Mouse (Mus musculus) liver, embryonic 11.5 days (tissue): Measurements from ENCODE around the gene Dhh. TPM values are rescaled to one million over a fixed set of nuclear protein-coding genes. Genes with fewer than 3 reads are reported as not detected.
A peak's percentile ranks its signal among the peaks of the same experiment; 100 is the strongest.
"Not testable (repeated sequence)": the region's sequence is repeated elsewhere in the genome, so short reads cannot be mapped to it uniquely, and the experiment has no call there.

Source experiments
- ATAC-seq: fragments of 200-750 bp; cut with Nextera tagmentation; replicated peaks from 2 replicates; pipeline ENCODE4 v1.8.0; 2017; ENCODE audit warnings: moderate number of reproducible peaks, mild to moderate bottlenecking, moderate TSS enrichment, moderate library complexity; ENCODE audit not compliant: low FRiP score
- DNase-seq: peaks from one replicate; pipeline ENCODE4 v3.0.0-alpha.2; 2017; ENCODE audit warnings: low spot score
- H3K27ac ChIP-seq: fragments of 300-500 bp; sonication (generic); 2 replicates; pipeline ENCODE4 v1.5.1; 2014; ENCODE audit warnings: mild to moderate bottlenecking, low read depth, low read length, control low read depth
- H3K27me3 ChIP-seq: fragments of 300-500 bp; sonication (generic); replicated peaks from 2 replicates; pipeline ENCODE4 v1.6.1; 2014; ENCODE audit warnings: low read length, mixed read lengths; ENCODE audit not compliant: control insufficient read depth, insufficient read depth
- H3K36me3 ChIP-seq: fragments of 300-500 bp; sonication (generic); 2 replicates; pipeline ENCODE4 v1.6.1; 2014; ENCODE audit warnings: mild to moderate bottlenecking, low read length, moderate library complexity, mixed read lengths; ENCODE audit not compliant: control insufficient read depth, insufficient read depth
- H3K4me1 ChIP-seq: fragments of 300-500 bp; sonication (generic); replicated peaks from 2 replicates; pipeline ENCODE4 v1.6.1; 2014; ENCODE audit warnings: low read length, mixed read lengths; ENCODE audit not compliant: control insufficient read depth, insufficient read depth
- H3K4me2 ChIP-seq: fragments of 300-500 bp; sonication (generic); 2 replicates; pipeline ENCODE4 v1.6.1; 2014; ENCODE audit warnings: mild to moderate bottlenecking, control low read depth, moderate library complexity
- H3K4me3 ChIP-seq: fragments of 300-500 bp; sonication (generic); 2 replicates; pipeline ENCODE4 v1.5.1; 2014; ENCODE audit warnings: low read depth, low read length, control low read depth
- H3K9ac ChIP-seq: fragments of 300-500 bp; sonication (generic); 2 replicates; pipeline ENCODE4 v1.6.1; 2014; ENCODE audit warnings: low read depth, low read length, control low read depth
- H3K9me3 ChIP-seq: fragments of 300-500 bp; sonication (generic); 2 replicates; pipeline ENCODE4 v1.6.1; 2016; ENCODE audit warnings: low read length, inconsistent platforms, mixed read lengths; ENCODE audit not compliant: control insufficient read depth
- WGBS: fragments of 180-500 bp; shearing (Covaris S2); extraction: QIAGEN DNeasy Blood & Tissue Kit; methylation state at CpG from one replicate; pipeline ENCODE4 v1.1.7; 2014; 5-methylcytosine and 5-hydroxymethylcytosine counted together
- polyA plus RNA-seq: library from polyadenylated mRNA; unstranded; fragments of >200 nt; fragmentation: Nextera tagmentation; extraction: Ambion mirVana; gene quantifications from 2 replicates; pipeline ENCODE4 v1.2.1, GENCODE M21; 2014

The Dhh gene
- polyA plus RNA-seq, 1 experiment from 2014 or later: 0.37 TPM

GRCm38 (mm10) chr15:98921510-98921909 lies 23.2 kb upstream of the Dhh start:
- no peaks in the 10 kb centered on the region for H3K36me3 ChIP-seq
- H3K9ac ChIP-seq: no peak overlapping the region
- no peak overlapping the region for H3K4me2 ChIP-seq
- H3K9me3 ChIP-seq: no peaks in the 10 kb centered on the region
- ATAC-seq (no peak), DNase-seq (no peak)
- no peak overlapping the region for H3K27ac ChIP-seq
- no peaks in the 10 kb centered on the region for H3K27me3 ChIP-seq
- H3K4me3 ChIP-seq: no peak overlapping the region
- WGBS: 80% methylated on average over 5 of the region's 5 CpGs
- no peaks in the 10 kb centered on the region; the same call in 1 of the 2 replicates for H3K4me1 ChIP-seq

- not testable (repeated sequence) for ATAC-seq, DNase-seq, H3K36me3 ChIP-seq, H3K9me3 ChIP-seq, H3K27me3 ChIP-seq, H3K4me1 ChIP-seq
- WGBS: 25% methylated on average over 8 of the region's 8 CpGs
- Histone ChIP-seq H3K4me2 (peak overlapping the region; percentile 85), H3K27ac (peak overlapping the region; percentile 51; the same call in 1 of the 2 replicates), H3K4me3 (peak overlapping the region; percentile 80), H3K9ac (peak overlapping the region; percentile 58)
Observed at GRCm38 (mm10) chr15:98918499-98918895, 20.2 kb upstream of the Dhh start.

GRCm38 (mm10) chr15:98917538-98918498 lies 19.5 kb upstream of the Dhh start, which contains the start of gene Lmbr1l:
TSS of gene Lmbr1l (minus strand) at chr15:98918231.
- Histone ChIP-seq H3K27ac (peak within 1 kb of the TSS; percentile 72), H3K9me3 (no peaks in the 10 kb centered on the region), H3K4me1 (no peaks in the 10 kb centered on the region; the same call in 1 of the 2 replicates), H3K4me2 (peak within 1 kb of the TSS; percentile 85), H3K27me3 (no peaks in the 10 kb centered on the region), H3K4me3 (peak within 1 kb of the TSS; percentile 80), H3K36me3 (peaks cover 6% of the 10 kb centered on the region), H3K9ac (peak within 1 kb of the TSS; percentile 70)
- peak; percentile 100 for ATAC-seq
- DNase-seq: peak; percentile 95
- under 1% methylated on average over 81 of the region's 82 CpGs for WGBS

DNA sequence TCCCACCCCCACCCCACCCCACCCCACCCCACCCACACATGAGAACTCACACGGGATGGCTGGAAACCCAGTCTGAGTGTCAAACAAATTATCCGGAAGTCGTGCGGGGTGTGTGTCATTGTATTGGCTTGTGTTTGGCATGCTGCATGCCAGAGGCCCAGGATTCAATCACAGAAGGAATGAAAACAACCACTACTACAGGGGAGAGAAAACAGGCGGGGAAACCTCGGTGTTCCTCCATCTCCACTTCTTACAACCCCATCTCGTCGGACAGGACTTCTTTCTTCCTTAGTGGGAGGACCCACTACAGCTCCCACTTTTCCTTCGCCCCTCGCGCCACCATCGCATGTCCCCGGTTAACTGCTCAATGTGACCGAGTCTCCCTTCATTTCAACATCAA lies 18.8 kb upstream of the Dhh start:
- ATAC-seq (no peak), DNase-seq (no peak)
- Histone ChIP-seq H3K9ac (peak overlapping the region; percentile 70), H3K4me2 (peak overlapping the region; percentile 85), H3K36me3 (peaks cover 7% of the 10 kb centered on the region), H3K27me3 (no peaks in the 10 kb centered on the region), H3K4me3 (peak overlapping the region; percentile 80), H3K4me1 (no peaks in the 10 kb centered on the region; the same call in 1 of the 2 replicates), H3K9me3 (no peaks in the 10 kb centered on the region), H3K27ac (no peak overlapping the region)
- 2% methylated on average over 14 of the region's 14 CpGs for WGBS

GRCm38 (mm10) chr15:98916016-98916415 lies 17.7 kb upstream of the Dhh start:
- Histone ChIP-seq H3K9me3 (no peaks in the 10 kb centered on the region), H3K4me3 (no peak overlapping the region), H3K36me3 (peaks cover 10% of the 10 kb centered on the region), H3K4me2 (no peak overlapping the region), H3K9ac (no peak overlapping the region), H3K27ac (no peak overlapping the region), H3K27me3 (no peaks in the 10 kb centered on the region), H3K4me1 (no peaks in the 10 kb centered on the region; the same call in 1 of the 2 replicates)
- DNase-seq (no peak), ATAC-seq (no peak)
- 94% methylated on average over 4 of the region's 4 CpGs for WGBS

- Histone ChIP-seq H3K27ac (no peak overlapping the region), H3K4me3 (no peak overlapping the region), H3K4me2 (no peak overlapping the region), H3K9me3 (no peaks in the 10 kb centered on the region), H3K27me3 (no peaks in the 10 kb centered on the region), H3K36me3 (peaks cover 13% of the 10 kb centered on the region), H3K4me1 (no peaks in the 10 kb centered on the region; the same call in 1 of the 2 replicates), H3K9ac (no peak overlapping the region)
- DNase-seq (no peak), ATAC-seq (no peak)
- 85% methylated on average over 6 of the region's 6 CpGs for WGBS
Observed at GRCm38 (mm10) chr15:98914903-98915302, 16.6 kb upstream of the Dhh start.

DNA sequence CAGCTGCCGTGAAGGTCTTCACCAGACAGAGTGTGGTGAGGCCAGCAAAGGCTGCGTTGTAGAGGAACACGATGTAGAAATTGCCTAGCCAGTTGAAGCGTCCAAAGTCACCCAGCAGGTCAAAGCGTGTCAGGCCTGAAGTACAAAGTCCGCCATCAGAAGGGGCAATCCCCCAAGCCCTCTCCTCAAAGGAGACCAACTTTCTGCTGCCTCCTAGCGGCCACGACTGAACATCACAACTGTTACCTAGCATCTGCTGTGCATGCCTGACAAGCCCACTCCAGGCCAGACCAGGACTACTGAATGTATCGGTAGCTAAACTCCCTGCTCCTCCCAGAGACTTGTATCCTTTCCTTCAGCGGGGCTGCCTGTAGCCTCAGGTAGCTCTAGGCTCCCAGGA lies 6.4 kb upstream of the Dhh start:
- Histone ChIP-seq H3K9me3 (no peaks in the 10 kb centered on the region), H3K27me3 (peaks cover 2% of the 10 kb centered on the region; the same call in 1 of the 2 replicates), H3K9ac (no peak overlapping the region), H3K36me3 (peaks cover 11% of the 10 kb centered on the region), H3K4me2 (no peak overlapping the region), H3K27ac (no peak overlapping the region), H3K4me1 (no peaks in the 10 kb centered on the region), H3K4me3 (no peak overlapping the region)
- WGBS: 27% methylated on average over 10 of the region's 10 CpGs
- peak; percentile 56 for DNase-seq
- ATAC-seq: 0 out of 2 replicates have a peak, but pooled peaks have one; percentile 34

DNA sequence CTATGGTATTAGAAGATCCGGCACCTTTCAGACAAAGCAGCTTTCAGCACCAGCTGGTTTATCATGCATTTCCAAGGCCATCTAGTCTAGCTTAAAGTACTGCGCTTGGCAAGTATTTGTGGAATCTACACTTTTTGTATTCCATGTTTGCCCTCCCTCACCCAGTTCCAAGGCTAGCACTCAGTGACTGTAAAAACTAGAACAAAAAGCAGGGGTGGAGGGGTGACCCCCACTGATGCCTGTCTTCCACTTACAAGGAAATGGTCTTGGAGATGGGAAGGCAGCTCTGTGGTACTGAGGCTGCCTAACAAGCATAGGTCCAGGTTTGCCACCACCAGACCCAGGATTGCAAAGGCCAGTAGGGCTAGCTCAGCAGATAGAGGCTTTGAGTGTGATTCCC lies 4.3 kb upstream of the Dhh start:
- Histone ChIP-seq H3K4me3 (no peak overlapping the region), H3K36me3 (peaks cover 4% of the 10 kb centered on the region), H3K9ac (no peak overlapping the region), H3K27ac (no peak overlapping the region), H3K9me3 (no peaks in the 10 kb centered on the region), H3K4me2 (no peak overlapping the region), H3K27me3 (peaks cover 21% of the 10 kb centered on the region), H3K4me1 (peaks cover 9% of the 10 kb centered on the region)
- WGBS: 92% methylated on average over 2 of the region's 2 CpGs
- ATAC-seq (no peak), DNase-seq (no peak)
